Mouse (Mus musculus) layer of hippocampus, adult 9-11 months (tissue): ENCODE measurements around the gene Mid1.

ENCODE experiments used
- DNase-seq: peaks from one replicate; pipeline ENCODE4 v3.0.0; 2022

Gene Mid1

DNA sequence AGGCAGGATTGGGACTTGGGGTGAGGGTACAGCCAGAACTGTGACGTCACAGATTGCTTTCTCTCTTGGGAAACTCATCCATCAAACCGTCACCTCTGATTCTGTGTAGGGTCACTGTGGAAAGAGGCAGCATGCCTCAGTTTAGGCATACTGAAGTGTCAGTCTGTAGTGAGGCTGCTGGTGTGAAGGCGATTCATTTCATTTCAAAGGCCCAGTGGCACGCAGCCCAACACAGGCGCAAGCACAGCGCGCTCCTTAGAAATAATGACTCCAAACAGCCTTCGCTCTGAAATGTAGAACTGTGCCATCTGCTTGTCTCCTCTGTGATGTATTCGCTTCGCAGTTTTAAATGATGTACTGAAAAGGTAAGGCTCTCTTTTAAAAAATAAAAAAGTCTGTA, 141.9 kb downstream of the Mid1 start:
- peak; percentile 19 for DNase-seq

DNA sequence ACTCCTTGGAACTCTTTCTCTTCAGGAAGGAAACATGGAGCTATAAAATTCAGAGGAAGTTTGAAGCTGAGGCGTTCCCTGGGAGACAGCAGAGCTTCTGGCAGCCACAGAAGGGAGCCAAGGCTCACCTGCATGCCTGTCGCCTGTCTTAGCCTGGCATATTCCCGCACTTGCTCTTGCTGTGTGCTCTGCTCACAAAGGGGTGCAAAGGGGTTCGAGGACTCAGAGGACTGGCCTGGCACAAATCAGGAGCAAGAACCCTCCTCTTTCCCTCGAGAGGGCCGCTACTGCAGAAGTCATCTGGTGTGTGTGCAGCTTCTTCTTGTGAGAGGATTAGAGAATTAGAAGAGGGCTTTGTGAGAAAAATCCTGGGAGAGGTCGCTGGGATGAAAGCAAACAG, 142.7 kb downstream of the Mid1 start:
- DNase-seq, result no peak

DNA sequence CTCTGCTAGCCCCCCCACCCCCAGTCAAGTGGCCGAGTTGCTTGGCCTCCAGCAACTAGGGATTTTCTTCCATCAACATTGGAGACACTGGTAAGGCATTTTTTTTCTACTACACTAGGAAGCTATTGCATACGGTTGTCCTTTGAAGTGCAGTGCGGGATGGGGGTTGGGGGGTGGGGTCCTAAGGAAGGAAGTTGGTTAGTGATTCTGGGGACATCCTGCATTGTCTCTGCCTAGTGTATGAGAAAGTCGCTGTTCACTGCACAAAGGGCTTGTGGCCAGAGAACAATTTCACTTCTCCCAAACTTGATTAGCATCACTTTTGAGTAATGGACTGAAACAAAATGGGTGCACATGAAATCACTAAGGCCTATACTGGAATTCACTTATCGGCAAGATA, 143.1 kb downstream of the Mid1 start:
- no peak for DNase-seq

DNA sequence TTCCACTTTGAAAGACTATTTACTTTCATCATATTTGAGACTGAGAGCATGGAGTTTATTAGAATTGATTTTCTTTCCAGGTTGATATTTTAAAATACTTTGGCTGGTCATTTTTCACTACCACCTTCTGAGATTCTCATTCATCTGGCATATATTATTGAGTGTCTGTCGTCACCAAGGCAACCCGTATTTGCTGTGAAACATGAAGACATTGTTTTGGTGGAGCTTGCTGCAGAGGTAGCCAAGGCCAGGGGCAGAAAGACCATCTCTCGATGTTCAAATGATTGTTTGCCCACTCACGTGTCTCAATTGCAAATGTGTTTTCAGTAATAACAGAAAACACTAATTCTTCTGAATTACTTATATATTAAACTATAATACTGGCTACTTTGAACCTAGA, 145.1 kb downstream of the Mid1 start:
- no peak for DNase-seq

DNA sequence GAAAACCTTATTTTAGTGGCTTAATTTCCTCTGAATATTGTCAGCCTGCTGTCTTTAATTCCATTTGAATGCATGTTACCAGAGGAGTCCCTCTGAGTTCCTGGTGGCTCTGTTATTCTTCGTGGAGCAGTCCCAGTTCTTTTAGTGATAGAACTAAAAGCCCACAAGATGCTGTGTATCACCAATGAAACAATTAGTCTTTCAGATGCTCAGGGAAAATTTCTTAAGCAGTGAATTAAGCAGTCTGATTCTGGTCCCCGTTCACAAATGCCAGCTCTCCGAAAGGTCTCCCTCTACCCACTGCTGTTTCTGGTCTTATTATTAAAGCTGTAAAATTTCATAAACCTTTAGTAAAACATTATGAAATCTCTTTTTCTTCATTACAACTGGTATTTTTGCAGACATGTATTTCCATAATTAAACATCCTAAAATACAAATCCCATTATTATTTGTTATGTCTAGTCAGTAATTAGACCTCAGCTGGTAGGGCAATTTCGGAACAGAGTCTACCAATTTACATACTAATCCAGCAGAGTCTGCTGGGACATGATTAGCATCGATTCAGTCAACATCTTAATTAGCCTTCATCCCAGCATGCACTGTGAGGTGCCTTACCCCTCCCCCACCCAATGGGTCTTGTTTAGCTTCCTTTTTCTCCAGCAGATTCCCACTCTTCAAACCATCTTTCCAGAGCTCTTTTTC, 153.1 kb downstream of the Mid1 start:
- peak; percentile 43 for DNase-seq

DNA sequence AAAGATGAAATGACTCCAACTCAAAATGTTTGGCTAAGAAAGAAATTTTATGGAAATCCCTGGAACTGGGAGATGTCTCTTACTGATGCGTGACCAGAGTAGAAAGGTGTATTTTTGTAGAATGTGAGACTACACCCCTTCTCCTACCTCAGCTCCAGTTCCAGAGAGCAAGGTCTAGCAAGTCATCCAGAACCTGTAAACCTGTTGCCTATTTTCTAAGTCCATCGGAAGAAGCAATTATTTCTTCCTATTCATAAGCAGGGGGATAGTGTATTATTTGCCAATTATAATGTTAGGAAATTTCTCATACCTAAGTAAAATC, 153.6 kb downstream of the Mid1 start:
- DNase-seq, result no peak

DNA sequence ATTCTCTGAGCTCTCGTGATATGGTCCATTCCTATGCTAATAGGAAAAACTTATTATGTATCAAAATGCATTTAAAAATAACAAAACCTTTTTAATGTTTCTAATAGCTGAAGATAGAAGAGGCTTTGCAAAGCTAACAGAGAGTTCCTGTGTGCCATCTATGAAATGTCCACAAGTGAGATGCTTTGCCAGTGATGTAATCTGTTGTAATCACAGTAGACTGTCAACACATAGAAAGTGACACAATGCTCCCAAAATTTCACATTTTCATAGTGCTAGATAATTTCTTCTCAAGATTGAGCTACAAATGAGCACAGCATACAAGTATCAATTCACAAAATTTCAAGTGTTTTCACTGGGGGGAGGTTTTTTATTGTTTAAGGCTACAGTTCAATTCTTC, 158.3 kb downstream of the Mid1 start:
- no peak for DNase-seq

DNA sequence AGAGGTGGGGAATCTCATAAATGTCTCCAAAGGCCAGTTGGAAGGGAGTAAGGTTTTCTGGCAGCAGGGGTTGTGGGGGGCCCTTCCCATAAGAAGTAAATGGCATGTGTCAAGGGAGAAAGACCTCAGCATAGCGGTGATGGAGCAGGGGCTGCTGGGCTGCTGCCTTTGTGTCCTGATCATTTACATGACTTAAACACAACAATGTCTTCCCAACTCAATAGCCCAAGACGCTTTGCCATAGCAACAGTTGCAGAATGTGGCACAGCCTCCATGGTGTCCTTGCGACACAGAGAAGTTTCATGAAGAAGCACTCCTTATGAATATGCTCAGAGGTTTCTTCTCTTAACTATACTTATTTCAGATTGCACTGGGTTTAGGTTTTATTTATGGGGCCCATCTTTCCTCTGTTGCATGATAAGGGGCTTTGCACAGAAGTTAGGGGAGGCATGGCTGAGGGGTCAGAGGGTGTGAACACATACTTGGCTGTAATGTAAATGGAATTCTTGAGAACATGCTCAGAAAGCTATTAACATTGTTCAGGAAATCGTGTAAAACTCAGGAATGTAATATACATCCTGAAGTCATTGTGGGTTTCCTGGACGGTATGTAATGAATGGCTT, 159.3 kb downstream of the Mid1 start:
- DNase-seq, result no peak

DNA sequence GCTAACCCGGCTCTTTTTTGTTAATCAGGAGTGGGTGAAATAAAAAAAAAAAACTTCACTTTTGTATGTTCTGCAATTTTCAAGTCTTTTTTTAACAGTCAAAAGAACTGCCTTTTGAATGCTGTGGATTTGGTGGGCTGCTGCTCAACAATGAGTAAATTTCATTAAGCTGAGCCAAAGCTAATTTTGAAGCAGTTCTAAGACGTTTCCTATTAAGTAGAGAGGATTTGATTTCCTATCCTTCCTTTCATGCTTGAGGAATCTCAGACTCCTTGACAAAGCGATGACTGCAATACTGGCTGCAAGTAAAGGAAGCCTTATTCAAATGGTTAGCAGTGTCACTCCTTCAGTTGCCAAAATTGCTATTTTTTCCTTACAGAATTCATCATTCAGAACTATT, 161.2 kb downstream of the Mid1 start:
- no peak for DNase-seq

DNA sequence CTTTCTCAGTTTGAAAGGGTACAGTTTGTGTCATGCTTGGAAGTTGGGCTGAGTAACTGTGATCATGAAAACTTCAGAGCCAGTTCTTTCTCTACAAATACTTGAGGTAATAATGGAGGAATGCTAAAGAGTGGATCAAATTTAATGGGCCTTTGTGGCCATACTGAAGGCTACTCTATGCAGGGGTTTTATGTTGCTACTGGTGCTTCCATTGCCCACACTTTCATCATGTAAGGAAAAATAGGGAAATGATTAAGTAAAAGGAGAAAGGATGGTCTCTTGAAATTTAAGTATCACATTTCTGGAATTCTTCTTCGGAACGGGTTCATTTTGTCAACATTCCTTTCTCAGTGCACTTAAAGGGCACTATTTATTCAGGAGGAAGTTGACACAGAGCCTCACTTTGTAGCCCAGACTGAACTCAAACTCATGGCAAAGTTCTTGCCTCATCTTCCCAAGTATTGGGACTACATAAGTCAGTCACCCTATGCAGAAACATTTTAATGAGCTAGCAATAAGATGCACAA, 176.3 kb downstream of the Mid1 start:
- DNase-seq, result no peak

DNA sequence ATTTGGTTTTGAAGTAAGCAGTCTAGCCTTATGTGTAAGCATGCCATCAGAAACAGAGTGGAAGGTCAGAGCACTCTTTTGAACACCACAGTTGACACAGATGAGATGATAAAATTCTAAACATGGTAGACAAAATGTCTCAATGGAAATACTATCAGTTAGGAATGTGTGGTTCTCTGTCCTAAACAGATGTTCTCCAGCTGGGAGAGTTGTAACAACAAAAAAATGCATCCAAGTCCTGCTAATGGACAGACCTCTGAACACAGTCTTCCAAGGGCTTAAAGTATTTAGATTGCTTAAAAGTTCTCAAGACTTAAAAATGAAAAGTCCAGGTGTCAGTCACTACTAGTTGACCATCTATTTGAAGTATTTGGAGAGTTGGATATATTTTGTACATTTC, 177.4 kb downstream of the Mid1 start:
- no peak for DNase-seq

DNA sequence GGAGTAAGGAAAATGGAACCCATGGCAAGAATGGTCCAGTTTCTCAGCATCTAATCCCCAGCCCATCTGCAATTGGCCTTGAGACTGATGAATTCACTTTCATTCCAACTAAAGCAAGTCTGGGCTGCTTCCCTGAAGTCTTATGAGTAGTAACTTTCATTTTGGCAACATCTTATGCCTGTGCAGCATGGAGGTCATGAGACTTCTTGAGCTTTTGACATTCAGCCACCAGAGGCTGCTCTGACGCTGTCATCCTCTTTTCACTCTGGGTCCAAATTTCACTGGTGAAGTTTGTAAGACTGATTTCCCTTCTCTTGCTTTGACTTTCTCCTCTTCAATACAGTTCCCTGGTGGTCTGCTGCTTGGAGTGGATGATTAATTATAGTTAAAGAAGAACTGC, 177.8 kb downstream of the Mid1 start:
- no peak for DNase-seq

DNA sequence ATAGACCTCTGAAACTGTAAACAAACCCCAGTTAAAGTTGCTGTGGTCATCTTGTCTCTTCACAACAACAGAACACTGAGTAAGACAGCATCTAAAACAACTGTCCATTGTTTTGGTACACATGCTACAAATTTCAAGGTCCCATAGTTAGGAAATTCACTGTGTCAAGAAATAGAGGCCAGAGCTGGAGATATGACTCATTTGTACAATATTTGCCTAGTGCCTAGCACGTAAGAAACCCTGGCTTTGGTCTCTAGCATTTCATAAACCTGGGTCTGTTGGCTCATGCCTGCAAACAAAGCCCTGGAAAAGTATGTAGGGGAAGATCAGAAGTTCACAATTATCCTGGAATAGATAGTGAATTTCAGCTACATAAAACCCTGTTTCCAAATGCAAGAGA, 178.8 kb downstream of the Mid1 start:
- no peak for DNase-seq

DNA sequence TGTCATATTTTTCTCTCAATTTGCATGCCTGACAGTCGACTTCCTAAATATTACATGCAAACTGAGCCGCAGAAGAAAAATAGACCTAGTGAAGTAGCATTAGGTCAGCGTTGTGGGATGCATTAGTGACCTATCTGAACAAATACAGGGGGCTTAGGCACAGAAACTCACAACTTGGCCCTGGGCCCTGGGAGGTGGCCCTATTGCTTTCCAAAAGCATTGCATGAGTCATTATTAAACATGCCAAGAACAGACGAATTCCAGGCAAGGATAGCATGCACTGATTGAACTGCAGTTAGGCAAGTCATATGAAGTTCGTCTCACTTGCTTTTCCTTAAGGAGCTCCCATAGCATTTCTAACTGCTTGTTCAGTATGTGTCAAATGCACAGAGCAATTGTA, 183.2 kb downstream of the Mid1 start:
- DNase-seq, result no peak

DNA sequence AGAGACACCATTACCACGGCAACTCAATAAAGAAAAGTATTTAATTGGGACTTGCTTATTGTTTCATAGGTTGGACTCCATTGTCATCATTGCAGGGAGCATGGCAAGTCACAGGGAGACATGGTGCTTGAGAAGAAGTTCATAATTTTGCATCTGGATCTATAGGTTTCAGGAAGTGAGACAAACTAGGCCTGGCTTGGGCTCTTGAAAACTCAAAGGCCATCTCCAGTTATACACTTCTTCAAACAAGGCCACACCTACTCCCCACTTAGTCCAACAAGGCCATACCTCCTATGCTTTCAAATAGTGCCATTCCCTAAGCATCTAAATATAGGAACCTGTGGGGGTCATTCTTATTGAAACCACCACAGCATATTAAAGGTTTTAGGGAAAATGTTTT, 189.5 kb downstream of the Mid1 start:
- no peak for DNase-seq

DNA sequence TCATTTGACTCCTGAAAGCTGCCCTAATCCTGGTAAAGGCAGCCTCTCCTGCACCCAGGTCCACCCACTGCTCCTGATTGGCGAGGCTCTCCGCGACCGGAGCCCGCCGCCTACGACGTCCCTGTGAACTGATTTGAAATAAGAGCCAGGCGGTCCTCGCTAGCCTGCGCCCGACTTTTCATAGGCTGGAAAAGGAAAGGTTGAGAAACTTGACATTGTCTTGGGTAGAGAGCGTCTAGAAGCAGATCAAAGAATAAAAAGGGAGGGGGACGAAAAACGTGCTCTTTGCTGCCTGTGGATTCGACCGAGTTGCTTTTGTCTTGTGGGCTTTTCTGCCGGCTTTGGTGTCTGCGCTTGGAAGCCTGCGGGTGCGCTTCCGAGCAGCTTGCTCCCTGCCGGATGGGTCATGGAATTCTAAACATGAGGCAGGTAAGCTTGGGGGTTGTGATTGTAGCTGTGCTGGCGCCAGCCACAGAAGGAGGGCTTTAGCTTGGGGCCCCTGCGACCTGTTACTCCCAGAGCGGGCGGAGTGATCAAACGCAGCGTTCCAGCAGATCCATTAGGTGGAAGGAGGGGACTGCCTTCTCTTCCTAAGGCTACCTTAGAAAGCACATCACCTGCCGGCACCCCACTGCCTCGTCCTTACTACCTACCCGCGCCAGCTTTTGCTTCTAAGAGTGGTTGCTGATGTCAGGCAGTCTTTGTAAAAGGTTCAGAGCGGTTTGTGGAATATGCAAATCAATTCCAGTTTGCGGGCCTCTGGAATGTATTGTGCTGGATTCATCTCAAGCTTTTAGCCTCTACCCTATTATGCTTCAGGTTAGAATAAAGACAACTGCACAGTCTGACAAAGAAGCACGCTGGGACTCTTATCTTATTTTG, 194.7 kb downstream of the Mid1 start:
- peak; percentile 72 for DNase-seq

DNA sequence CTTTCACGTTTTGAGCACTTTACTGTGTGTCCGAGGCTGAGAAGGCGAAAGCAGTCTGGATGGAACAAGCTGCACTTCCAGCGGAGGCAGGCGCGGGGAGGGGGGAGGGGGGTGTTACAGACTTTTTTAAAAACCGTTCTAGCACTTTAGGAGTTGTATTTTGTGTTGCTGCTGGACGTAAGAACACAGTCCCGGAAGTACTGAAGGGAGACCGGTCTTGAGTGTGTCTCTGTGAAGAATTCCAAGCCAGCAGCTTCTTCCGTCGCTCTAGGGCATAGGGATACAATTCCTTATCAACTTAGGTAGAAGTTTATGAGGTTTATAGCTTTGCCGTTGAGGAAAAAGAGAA, 195.3 kb downstream of the Mid1 start:
- no peak for DNase-seq

DNA sequence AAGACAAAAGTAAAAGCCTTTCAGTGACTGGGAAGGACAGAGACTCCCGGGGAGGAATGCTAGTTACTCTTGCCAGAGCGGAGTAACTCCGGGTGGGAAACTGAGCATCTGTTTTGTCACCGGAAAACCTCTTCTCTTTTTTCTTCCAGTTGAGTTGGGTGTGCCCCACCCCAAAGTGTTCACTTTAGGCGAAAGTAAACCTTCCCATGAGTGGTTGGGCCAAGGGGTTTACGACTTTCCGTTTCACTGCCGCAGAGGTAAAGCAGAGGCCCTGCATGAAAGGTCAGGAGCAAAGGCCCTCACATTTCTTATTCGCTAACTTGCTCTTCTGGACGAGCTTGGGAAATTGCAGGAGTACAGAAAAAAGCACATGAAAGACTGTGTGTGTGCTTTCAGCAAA, 195.8 kb downstream of the Mid1 start:
- no peak for DNase-seq

DNA sequence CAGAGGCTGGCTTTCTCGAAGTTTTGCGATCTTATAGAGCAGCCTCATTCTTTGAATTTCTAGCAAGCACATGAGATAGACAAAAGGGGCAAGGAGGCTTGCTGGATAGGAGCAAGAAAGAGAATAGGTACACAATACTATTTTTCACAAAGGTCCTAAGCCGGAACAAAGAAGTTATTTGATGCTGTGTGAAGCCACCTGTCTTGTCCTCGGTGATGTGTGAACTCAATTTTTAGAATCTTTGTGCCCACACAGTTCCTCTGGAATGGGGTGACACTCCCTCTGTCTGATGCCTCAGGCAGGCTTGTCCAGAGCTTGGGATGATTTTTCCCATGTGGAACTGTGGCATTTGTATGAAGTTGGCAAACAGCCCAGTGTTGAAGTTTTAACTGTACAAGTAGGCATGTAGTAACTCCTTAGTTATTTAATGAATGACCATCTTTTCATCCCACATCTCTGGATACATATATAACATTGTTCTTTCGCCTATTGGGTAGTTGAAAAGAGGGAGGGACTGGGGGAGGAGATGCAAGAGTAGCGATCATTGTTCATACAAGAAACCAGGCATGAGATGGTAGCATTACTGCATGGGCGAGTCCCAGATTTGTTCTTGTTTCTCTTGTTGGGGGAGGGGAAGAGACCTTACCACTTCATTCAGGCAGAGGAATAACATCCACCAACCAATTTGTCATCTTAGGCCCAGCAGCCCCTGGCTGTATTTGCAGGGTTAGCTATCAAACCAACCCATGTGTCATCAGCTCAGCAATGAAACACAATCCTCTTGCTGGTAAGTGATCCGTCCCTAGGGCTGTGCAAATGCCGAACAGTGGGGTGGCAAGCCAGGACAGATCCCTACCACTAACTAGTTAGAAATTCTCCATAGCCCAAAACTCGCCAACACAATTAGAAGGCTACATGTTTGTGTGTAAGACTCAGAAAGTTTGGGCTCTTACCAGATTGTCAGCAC, 196.5 kb downstream of the Mid1 start:
- DNase-seq, result no peak

DNA sequence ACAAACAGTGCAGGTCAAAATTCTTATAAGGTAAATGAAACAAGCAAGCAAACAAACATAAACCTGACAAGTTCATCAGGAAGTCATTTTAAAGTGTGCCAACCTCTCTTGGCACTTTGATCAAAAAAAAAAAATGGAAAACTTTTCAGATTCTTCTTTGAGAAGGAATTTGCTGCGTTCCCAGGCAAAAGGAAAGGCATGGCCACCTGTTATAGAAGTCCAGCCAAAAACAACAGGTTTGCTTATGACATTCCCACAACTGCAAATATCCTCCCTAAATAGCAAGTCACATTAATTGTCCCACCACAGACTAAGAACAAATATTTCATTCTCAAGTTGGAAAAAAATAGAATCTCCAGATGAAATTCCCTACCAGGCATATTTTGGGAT, 197.2 kb downstream of the Mid1 start:
- DNase-seq, result no peak

DNA sequence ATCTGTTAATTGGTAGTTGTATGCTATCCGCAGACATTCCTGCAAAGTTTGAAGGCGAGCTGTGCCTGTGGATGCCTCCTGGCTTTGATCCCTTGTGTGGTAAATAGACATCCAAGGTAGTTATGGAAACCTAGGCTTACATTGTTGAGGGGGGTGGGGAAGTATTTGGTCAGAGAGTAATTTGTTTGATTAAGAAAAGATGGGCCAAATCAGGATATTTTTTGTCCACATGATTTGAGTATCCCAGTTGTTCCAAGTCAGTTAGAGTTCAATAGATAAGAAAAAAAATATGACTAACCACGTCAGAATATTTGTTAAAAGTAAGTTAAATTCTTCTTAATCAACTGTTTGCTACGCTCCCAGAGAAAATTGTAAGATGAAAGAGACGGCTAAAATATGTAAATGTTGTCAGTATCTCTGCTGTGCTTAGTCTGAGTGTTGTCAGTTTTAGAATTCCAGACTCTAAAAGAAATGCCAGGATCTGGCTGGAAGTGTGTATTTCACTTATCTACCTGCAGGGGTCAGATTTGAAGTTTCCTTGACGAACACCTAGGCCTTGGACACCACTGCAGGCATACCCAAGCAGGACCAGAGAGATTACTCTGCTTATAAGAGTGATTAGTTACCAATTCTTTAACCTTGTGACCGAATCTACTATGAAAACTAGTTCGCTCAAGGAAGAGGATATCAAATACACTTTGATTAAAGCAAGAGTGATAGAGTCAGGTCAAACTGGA, 198.7 kb downstream of the Mid1 start:
- DNase-seq, result no peak

DNA sequence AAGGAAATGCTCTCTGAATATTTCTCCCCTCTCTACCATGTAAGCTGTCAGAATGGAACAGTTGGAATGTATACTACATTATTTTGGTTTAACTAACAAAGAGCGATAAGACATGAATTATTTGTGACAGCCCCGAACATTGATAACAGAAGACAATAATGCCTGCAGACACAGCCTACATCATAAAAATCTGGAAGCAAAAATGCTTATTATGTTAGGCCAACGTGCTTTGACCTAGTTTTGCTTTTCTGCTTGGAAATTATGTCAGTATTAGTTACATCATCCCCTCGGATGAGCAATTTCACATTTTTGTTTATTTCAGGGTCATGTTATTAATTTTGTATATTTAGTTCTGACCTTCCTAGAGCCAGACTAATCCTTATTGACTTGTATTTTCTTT, 205.5 kb downstream of the Mid1 start:
- no peak for DNase-seq
